Mouse (Mus musculus) 416B (cell line): Measurements from ENCODE around the gene Eras.

Experiments used
- DNase-seq: peaks from one replicate; pipeline ENCODE4 v3.0.0; 2011; ENCODE audit warnings: low read depth

Gene Eras

GRCm38 (mm10) chrX:7928270-7928790 is at the start of gene Eras:
Eras (minus strand) TSS chrX:7928607.
- DNase-seq = no peak

GRCm38 (mm10) chrX:7977892-7978291 is 49.5 kb upstream of the Eras start, which contains the start of gene Gata1:
Gata1 (minus strand) TSS chrX:7978071.
- DNase-seq = no peak

DNA sequence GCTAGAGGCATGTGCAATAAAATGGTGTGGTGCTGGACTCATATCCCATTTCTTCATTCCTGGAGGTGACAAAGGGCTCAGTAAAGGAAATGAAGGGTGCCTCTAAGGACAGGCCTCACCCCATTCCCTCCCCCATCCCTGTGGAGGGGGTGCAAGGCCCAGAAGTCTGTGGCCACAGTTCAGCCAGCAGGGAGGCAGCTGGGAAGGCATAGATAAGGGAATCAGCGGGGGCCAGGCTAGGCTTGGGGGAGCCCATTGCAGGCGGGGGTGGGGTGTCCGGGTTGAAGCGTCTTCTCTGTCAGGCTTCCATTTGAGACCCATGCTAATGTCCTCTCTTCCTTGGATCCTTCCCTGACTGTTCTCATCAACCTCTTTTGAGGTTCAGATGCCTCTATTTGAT is 42.9 kb upstream of the Eras start:
- peak; percentile 29 for DNase-seq

- DNase-seq = no peak
Measured at GRCm38 (mm10) chrX:7968899-7969298, 40.5 kb upstream of the Eras start.

GRCm38 (mm10) chrX:7968226-7968625 is 39.8 kb upstream of the Eras start:
- DNase-seq = peak; percentile 19

DNA sequence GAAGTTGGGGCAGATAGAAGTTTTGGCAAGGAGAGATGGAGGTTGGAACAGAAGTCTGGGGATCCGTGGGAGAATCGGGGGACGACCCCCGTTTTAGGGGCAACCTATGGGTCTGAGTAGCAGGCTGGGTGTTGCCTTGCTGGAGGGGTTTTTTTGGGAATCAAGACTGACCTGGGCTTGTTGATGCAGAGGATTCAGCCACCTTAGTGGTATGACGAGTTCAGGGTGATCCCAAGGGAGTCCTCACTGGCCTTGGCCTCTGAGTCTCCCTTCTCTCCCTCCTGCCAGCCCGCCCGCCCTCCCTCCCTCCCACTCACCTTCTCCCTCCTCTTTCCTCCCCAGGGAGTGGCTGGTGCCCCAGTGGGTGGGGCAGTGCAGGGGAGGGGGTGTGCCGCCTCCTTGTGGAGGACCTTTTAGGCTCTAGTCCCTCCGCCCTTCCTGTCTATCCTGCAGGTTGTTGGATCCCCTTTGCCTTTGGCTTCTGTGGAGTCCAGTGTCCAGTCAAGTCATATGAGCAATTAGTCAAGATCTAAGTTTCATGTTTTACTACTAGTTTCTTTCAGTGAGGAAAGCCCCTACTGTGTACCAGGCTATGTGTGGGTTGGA is 39.3 kb upstream of the Eras start:
- DNase-seq = peak; percentile 5

GRCm38 (mm10) chrX:7966161-7966560 is 37.8 kb upstream of the Eras start:
- no peak for DNase-seq

DNA sequence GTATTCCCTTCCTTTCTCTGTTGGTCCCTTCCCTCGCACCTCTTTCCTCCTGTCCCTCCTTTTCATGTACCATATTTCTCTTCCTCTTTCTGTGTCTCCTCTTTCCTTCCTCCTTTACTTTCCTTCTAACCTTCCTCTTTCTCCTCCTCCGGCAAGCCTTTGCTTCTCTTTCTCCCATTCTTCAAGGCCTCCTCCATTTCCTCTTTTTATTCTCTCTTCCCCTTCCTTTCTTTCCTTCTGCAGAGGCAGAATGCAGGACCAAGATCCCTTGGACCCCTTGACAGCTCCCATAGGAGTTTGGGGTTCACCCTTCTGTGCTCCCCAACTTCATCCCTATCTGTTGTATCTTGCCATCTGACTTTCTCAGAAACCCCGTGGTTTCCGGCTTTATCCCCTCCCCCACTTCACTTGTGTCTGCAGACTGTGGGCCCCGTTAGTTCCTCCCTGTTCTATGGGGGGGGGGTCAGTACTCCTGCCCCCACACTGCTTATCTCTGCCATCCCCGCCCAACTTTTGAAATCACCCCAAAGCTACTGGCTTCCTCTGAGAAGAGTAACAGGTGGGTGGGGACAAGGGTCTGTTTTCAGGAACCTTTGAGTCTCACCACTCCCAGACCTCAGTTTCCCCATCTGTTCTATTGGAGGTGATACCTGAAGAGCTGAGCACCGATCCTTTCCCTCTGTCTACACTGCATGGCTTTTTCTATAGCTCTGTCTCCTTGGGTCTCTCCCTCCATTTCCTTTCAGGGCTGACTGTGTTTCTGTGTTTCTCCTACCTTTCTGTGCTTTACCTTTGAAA is 35.6 kb upstream of the Eras start:
- DNase-seq = peak; percentile 23

GRCm38 (mm10) chrX:7958868-7959267 is 30.5 kb upstream of the Eras start:
- no peak for DNase-seq

- no peak for DNase-seq
Measured at GRCm38 (mm10) chrX:7950091-7950490, 21.7 kb upstream of the Eras start.

DNA sequence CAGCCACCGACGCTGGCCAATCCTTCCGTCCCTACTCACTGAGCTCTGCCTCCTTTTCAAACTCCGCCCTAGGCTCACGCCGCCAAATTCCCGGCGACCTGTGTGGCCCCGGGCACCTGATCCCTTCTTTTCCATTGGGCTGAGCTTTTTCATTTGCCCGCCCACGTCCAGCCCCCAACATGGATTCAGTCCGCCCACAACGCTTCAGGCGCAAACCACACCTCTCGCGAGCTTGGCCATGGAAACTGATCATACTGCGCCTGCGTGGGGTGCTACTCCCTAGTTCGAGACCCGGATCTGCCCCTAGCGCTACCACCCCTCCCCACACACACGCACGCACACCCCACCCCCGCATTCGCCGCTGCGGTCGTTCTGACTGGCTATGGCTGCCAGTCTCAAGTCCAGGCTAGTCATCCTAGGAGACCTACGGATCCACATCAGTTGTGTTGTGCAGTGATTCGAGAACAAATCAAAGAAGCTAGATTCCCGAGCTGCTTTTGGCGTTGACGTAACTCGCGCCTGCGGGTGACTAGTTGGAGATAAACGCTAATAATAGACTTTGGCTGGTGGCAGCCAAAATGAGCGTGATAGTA is 19.6 kb upstream of the Eras start:
- DNase-seq = peak; percentile 97

- DNase-seq = no peak
Measured at GRCm38 (mm10) chrX:7947108-7947899, 18.9 kb upstream of the Eras start, which contains the start of gene Hdac6. Hdac6 (minus strand) TSS chrX:7947889.

- no peak for DNase-seq
Measured at GRCm38 (mm10) chrX:7945618-7946017, 17.2 kb upstream of the Eras start.

GRCm38 (mm10) chrX:7937667-7938066 is 9.3 kb upstream of the Eras start:
- peak; percentile 6 for DNase-seq

GRCm38 (mm10) chrX:7936874-7937273 is 8.5 kb upstream of the Eras start:
- DNase-seq = peak; percentile 9

DNA sequence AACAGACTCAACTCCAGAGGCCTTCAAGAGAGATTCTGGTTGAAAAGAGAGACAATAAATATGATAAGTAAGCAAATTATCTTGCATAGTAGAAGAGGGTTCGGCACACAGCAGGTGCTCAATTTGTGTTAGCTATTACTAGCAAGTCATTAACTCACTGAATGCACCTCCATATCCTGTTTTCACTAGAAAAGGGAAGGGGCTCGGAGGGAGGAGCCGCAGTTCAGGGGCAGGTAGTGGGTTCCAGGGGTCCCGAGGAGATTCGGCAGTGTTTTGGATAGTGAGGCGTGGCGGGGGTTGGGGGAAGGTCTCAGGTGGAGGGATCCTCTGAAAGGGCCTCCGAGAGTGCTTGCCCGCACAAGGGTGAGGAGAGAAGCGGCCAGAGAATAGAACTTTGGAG is 1.3 kb downstream of the Eras start:
- DNase-seq = no peak

GRCm38 (mm10) chrX:7926266-7926665 is 2.1 kb downstream of the Eras start:
- no peak for DNase-seq

GRCm38 (mm10) chrX:7922032-7922431 is 6.4 kb downstream of the Eras start:
- DNase-seq = no peak

GRCm38 (mm10) chrX:7919601-7920383 is 8.6 kb downstream of the Eras start, which contains the start of gene Pcsk1n:
Pcsk1n (plus strand) TSS chrX:7919822.
- DNase-seq = no peak

DNA sequence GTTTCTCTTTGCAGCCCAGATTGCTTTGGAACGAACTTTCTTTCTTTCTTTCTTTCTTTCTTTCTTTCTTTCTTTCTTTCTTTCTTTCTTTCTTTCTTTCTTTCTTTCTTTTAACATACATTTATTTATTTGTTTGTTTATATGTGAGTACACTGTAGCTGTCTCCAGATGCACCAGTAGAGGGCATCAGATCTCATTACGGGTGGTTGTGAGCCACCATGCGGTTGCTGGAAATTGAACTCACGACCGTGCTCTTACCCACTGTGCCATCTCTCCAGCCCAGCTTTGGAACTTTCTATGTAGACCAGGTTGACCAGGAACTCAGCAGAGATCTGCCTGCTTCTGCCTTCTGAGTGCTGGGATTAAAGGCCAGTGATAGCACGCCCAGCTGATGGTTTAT is 10.4 kb downstream of the Eras start:
- DNase-seq = peak; percentile 7

DNA sequence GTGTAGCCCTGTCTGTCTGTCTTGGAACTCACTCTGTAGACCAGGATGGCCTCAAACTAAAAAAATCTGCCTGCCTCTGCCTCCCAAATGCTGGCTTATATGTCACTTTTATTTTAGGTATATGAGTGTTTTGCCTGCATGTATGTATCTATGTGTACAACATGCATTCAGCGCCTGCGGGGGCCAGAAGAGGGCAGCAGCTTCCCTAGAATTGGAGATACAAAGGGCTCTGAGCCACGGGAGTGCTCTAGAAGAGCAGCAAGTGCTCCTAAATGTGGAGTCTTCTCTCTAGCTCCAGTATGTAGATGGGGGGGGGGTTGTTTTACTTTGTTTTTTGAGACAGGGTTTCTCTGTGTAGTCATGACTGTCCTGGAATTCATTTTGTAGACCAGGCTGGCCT is 12.7 kb downstream of the Eras start:
- peak; percentile 36 for DNase-seq
